Mouse (Mus musculus) CH12.LX (cell line): Measurements from ENCODE around the gene Icos. TPM values are rescaled to one million over a fixed set of nuclear protein-coding genes. Genes with fewer than 3 reads are reported as not detected.
A peak's percentile ranks its signal among the peaks of the same experiment; 100 is the strongest.

Source experiments
- DNase-seq: peaks from one replicate; pipeline ENCODE4 v3.0.0-alpha.2; 2013; ENCODE audit errors: extremely low read depth
- H3K27ac ChIP-seq: 2 replicates; pipeline ENCODE4 v1.5.1; 2012; ENCODE audit warnings: low read depth, mild to moderate bottlenecking, control low read depth, moderate library complexity; ENCODE audit not compliant: insufficient read depth
- H3K27me3 ChIP-seq: replicated peaks from 2 replicates; pipeline ENCODE3; 2012; ENCODE audit warnings: inconsistent platforms
- H3K36me3 ChIP-seq, 2 experiments: replicated peaks in 1 of 2; 2 replicates each; pipeline versions ENCODE3 to v1.6.1; 2012; ENCODE audit warnings: inconsistent platforms in 1 of 2, low read length in 1 of 2, mild to moderate bottlenecking in 1 of 2, mixed read lengths in 1 of 2, moderate library complexity in 1 of 2; ENCODE audit not compliant: control insufficient read depth in 1 of 2, insufficient read depth in 1 of 2
- H3K4me1 ChIP-seq, 2 experiments: 2 replicates each; pipeline ENCODE4 v1.6.1; 2012; ENCODE audit warnings: inconsistent platforms in 1 of 2, moderate library complexity in 1 of 2; ENCODE audit not compliant: insufficient read depth in 2 of 2, control insufficient read depth in 1 of 2
- H3K4me2 ChIP-seq: 2 replicates; pipeline ENCODE4 v1.6.1; 2012; ENCODE audit warnings: low read depth, mild to moderate bottlenecking, control low read depth; ENCODE audit not compliant: poor library complexity, insufficient read depth, severe bottlenecking
- H3K4me3 ChIP-seq, 3 experiments: fragments of 150-350 bp in 1 of 3; sonication (generic) in 1 of 3; replicated peaks in 1 of 3; 2 replicates each; pipeline versions ENCODE3 to v1.5.1; 2011 to 2012; ENCODE audit warnings: low read depth in 2 of 3, low read length in 2 of 3, mild to moderate bottlenecking in 2 of 3, moderate library complexity in 2 of 3, control low read depth in 1 of 3, improper control_type of control experiment in 1 of 3, inconsistent platforms in 1 of 3, mixed read lengths in 1 of 3; ENCODE audit not compliant: poor library complexity in 1 of 3
- H3K79me2 ChIP-seq: replicated peaks from 2 replicates; pipeline ENCODE4 v1.6.1; 2012; ENCODE audit warnings: mild to moderate bottlenecking, moderate library complexity; ENCODE audit not compliant: control insufficient read depth, poor library complexity, insufficient read depth, severe bottlenecking; ENCODE audit errors: extremely low read depth
- H3K9ac ChIP-seq: 2 replicates; pipeline ENCODE4 v1.6.1; 2012; ENCODE audit warnings: low read depth, mild to moderate bottlenecking, control low read depth, moderate library complexity; ENCODE audit not compliant: insufficient read depth
- H3K9me3 ChIP-seq: replicated peaks from 2 replicates; pipeline ENCODE3; 2012; ENCODE audit warnings: low read length, inconsistent platforms, mixed read lengths
- BHLHE40 ChIP-seq: IDR thresholded peaks from 2 replicates; pipeline ENCODE4 v1.6.1; 2011; ENCODE audit warnings: mild to moderate bottlenecking, low read depth, low read length, improper control_type of control experiment
- CTCF ChIP-seq, 2 experiments: IDR thresholded peaks in 1 of 2; conservative IDR thresholded peaks in 1 of 2; 2 replicates each; pipeline ENCODE4 v1.5.1; 2011 to 2012; ENCODE audit warnings: low read depth in 2 of 2, low read length in 2 of 2, improper control_type of control experiment in 1 of 2, inconsistent platforms in 1 of 2, mild to moderate bottlenecking in 1 of 2, moderate library complexity in 1 of 2
- ELF1 ChIP-seq: IDR thresholded peaks from 2 replicates; pipeline ENCODE4 v1.6.1; 2014; ENCODE audit warnings: low read depth, mild to moderate bottlenecking, inconsistent platforms, low read length, improper control_type of control experiment
- EP300 ChIP-seq: IDR thresholded peaks from 2 replicates; pipeline ENCODE4 v1.6.1; 2011; ENCODE audit warnings: low read length, improper control_type of control experiment
- JUND ChIP-seq: conservative IDR thresholded peaks from 2 replicates; pipeline ENCODE4 v1.6.1; 2011; ENCODE audit warnings: low read depth, low read length, improper control_type of control experiment
- MAFK ChIP-seq: IDR thresholded peaks from 2 replicates; pipeline ENCODE4 v1.6.1; 2011; ENCODE audit warnings: low read length, improper control_type of control experiment; ENCODE audit not compliant: insufficient replicate concordance
- MYC ChIP-seq: IDR thresholded peaks from 2 replicates; pipeline ENCODE4 v1.6.1; 2011; ENCODE audit warnings: low read depth, mild to moderate bottlenecking, improper control_type of control experiment, low read length
- NRF1 ChIP-seq: IDR thresholded peaks from 2 replicates; pipeline ENCODE4 v1.6.1; 2014; ENCODE audit warnings: low read depth, mild to moderate bottlenecking, inconsistent platforms, low read length, improper control_type of control experiment, moderate library complexity
- PAX5 ChIP-seq: IDR thresholded peaks from 2 replicates; pipeline ENCODE4 v1.6.1; 2012; ENCODE audit warnings: low read length, inconsistent platforms, mixed read lengths
- POLR2A ChIP-seq: IDR thresholded peaks from 2 replicates; pipeline ENCODE4 v1.6.1; 2011; ENCODE audit warnings: low read depth, mild to moderate bottlenecking, improper control_type of control experiment, low read length
- RAD21 ChIP-seq: IDR thresholded peaks from 2 replicates; pipeline ENCODE4 v1.6.1; 2011; ENCODE audit warnings: low read depth, mild to moderate bottlenecking, low read length, improper control_type of control experiment, moderate library complexity
- SMC3 ChIP-seq: IDR thresholded peaks from 2 replicates; pipeline ENCODE4 v1.6.1; 2011; ENCODE audit warnings: low read depth, low read length, improper control_type of control experiment
- TBP ChIP-seq: conservative IDR thresholded peaks from 2 replicates; pipeline ENCODE4 v1.6.1; 2011; ENCODE audit warnings: low read depth, low read length, improper control_type of control experiment
- UBTF ChIP-seq: IDR thresholded peaks from 2 replicates; pipeline ENCODE4 v1.6.1; 2012; ENCODE audit warnings: low read depth, mild to moderate bottlenecking, inconsistent platforms, low read length, improper control_type of control experiment, moderate library complexity
- USF1 ChIP-seq: IDR thresholded peaks from 2 replicates; pipeline ENCODE4 v1.6.1; 2014; ENCODE audit warnings: low read depth, mild to moderate bottlenecking, inconsistent platforms, low read length, improper control_type of control experiment
- USF2 ChIP-seq: conservative IDR thresholded peaks from 2 replicates; pipeline ENCODE4 v1.6.1; 2011; ENCODE audit warnings: low read depth, low read length, improper control_type of control experiment
- ZC3H11A ChIP-seq: IDR thresholded peaks from 2 replicates; pipeline ENCODE4 v1.6.1; 2012; ENCODE audit warnings: low read depth, mild to moderate bottlenecking, inconsistent platforms, low read length, improper control_type of control experiment
- ZKSCAN1 ChIP-seq: IDR thresholded peaks from 2 replicates; pipeline ENCODE4 v1.6.1; 2012; ENCODE audit warnings: low read depth, inconsistent platforms, low read length, improper control_type of control experiment, borderline replicate concordance
- ZNF384 ChIP-seq: IDR thresholded peaks from 2 replicates; pipeline ENCODE4 v1.6.1; 2012; ENCODE audit warnings: low read depth, low read length, improper control_type of control experiment, inconsistent platforms
- dilution Hi-C: fragments of 300-500 bp; cut with MboI; formaldehyde crosslinking; loops from 2 replicates; pipeline ENCODE4 v1.14.3; 2020; ENCODE audit warnings: low sequenced_read_pairs; ENCODE audit not compliant: extremely low pct_unique_long_range_greater_than_20kb, extremely low pct_ligation_motif_present
- in situ Hi-C: fragments of 300-500 bp; cut with MboI; formaldehyde crosslinking; loops from 3 replicates; pipeline ENCODE4 v1.14.3; 2019; ENCODE audit warnings: low sequenced_read_pairs, low pct_ligation_motif_present, low pct_unique_long_range_greater_than_20kb, mixed read lengths
- polyA plus RNA-seq: library from polyadenylated mRNA; unstranded; fragments of >175 nt; gene quantifications from 2 replicates; pipeline ENCODE4 v1.2.1, GENCODE M21; 2012; ENCODE audit warnings: low read depth; ENCODE audit not compliant: insufficient read length
- total RNA-seq, 2 experiments: library from RNA; depleted of rRNA; stranded (reverse); fragments of 300-350 nt in 1 of 2; fragments of >200 nt in 1 of 2; gene quantifications; 2 replicates each; pipeline ENCODE4 v1.2.3; 2012 to 2014

Gene Icos
- total and polyA plus RNA-seq, 3 experiments = 0.08 TPM; not detected in 2

DNA sequence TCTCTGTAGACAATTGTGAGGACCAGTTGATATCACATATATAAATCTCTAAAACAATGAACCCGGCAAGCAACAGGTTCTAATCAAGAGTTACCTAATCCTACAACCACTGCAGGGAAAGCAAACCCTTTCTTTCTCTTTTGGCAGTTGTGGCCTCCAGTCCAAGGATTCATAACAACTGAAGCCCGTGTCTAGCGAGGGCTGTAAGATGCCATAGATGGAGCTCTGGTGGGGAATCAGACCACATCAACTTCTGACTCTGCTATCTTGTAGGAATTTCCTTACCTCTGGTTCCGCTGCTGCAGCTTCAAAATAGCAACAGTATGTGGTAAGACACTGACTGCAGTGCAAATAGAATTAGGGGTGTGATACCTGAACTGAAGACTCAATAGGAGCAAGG, 18.5 kb upstream of the Icos start:
- DNase-seq = no peak

DNA sequence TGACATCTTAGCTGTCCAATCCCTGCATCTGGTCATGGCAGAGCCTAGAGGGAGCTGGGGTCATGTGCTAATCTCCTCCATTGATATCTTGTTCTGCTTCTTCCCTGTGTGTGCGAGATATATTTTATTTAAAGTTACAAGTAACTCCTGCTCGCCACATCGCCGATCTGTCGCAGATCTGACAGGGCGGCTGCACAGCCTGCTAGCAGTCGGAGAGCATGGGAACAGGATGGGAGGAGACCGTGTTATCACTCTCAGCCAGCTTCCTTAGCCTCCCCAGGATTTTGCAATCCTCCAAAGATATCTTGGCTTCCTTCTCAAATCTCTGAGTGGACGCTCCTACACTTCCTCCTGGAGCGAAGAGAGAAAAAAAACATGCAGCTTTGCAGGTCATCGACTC, 17.3 kb upstream of the Icos start:
- Histone ChIP-seq H3K79me2 (no peaks in the 10 kb centered on the region), H3K27me3 (no peaks in the 10 kb centered on the region), H3K4me1 (peaks cover 0 to 3% of the 10 kb centered on the region in 2 experiments; a peak in 1 of 4 replicates), H3K27ac (no peak overlapping the region), H3K9me3 (no peaks in the 10 kb centered on the region), H3K36me3 (no peaks in the 10 kb centered on the region), H3K4me2 (no peak overlapping the region), H3K9ac (no peak overlapping the region), H3K4me3 (no peak overlapping the region)
- dilution Hi-C loops = no loop called here
- no peak for DNase-seq
- TF ChIP-seq TBP = no peak
- TF ChIP-seq ZNF384 = no peak
- TF ChIP-seq NRF1 = no peak
- no peak for TF ChIP-seq ZKSCAN1
- no peak for TF ChIP-seq EP300
- TF ChIP-seq MAFK = no peak
- TF ChIP-seq MYC = no peak
- no peak for TF ChIP-seq PAX5
- no peak for TF ChIP-seq ZC3H11A
- TF ChIP-seq BHLHE40 = no peak
- TF ChIP-seq RAD21 = no peak
- TF ChIP-seq SMC3 = no peak
- TF ChIP-seq USF2 = no peak
- in situ Hi-C loops = loop anchor here (25.0 kb wide), 1 partner anchor 1073 kb away; no protein-coding TSS in a partner anchor

More for the DNA sequence above, 18.5 kb upstream of the Icos start:
- no peaks in the 10 kb centered on the region for H3K79me2 ChIP-seq
- dilution Hi-C loops (no loop called here), in situ Hi-C loops (loop anchor here (25.0 kb wide), 1 partner anchor 1072 kb away; no protein-coding TSS in a partner anchor)
- no peaks in the 10 kb centered on the region for H3K9me3 ChIP-seq
- no peak overlapping the region for H3K27ac ChIP-seq
- no peak overlapping the region for H3K9ac ChIP-seq
- no peak overlapping the region for H3K4me3 ChIP-seq
- TF ChIP-seq ELF1 (no peak), POLR2A (no peak), BHLHE40 (no peak)
- no peak overlapping the region for H3K4me2 ChIP-seq
- no peaks in the 10 kb centered on the region for H3K27me3 ChIP-seq
- peaks cover 0 to 7% of the 10 kb centered on the region in 2 experiments; a peak in 1 of 4 replicates for H3K4me1 ChIP-seq
- no peaks in the 10 kb centered on the region for H3K36me3 ChIP-seq

DNA sequence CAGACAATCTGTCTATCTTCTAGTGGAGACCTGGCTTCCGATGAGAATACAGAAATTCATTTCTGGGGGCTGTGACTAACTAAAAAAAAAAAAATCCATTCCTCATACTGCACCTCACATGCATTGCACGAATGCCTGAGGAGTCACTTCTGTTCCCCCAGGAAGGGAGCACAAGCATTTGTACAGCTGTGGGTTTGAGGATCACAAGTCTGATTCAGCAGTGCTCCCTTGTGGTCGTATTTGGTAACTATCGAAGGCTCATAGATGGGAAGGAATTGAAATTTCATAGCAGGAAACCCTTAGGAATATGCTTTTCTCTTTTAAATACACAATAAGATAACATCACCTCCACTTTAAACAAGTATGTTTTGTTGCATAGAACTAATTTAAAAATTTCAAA, 16.6 kb upstream of the Icos start:
- Histone ChIP-seq H3K27ac (no peak overlapping the region), H3K4me2 (no peak overlapping the region), H3K36me3 (no peaks in the 10 kb centered on the region), H3K4me1 (peaks cover 0 to 3% of the 10 kb centered on the region in 2 experiments; a peak in 1 of 4 replicates), H3K9me3 (no peaks in the 10 kb centered on the region), H3K9ac (no peak overlapping the region), H3K27me3 (no peaks in the 10 kb centered on the region), H3K4me3 (no peak overlapping the region), H3K79me2 (no peaks in the 10 kb centered on the region)
- TF ChIP-seq UBTF (no peak), SMC3 (peak; percentile 86), CTCF (conservative IDR thresholded peaks at IDR 0.05 in 1 of 2, IDR thresholded peaks at IDR 0.05 in 1 of 2; ENCODE audit: low read depth in 2 of 2, low read length in 2 of 2) (peak; percentile 50 to 91; a peak in 3 of 4 replicates), JUND (0 out of 2 replicates have a peak, but pooled peaks have one; percentile 20), BHLHE40 (peak; percentile 46; the same call in 1 of the 2 replicates), USF1 (no peak), RAD21 (peak; percentile 96), ZC3H11A (peak; percentile 44)
- dilution Hi-C loops = no loop called here
- DNase-seq = peak; percentile 58
- in situ Hi-C loops = loop anchor here (25.0 kb wide), 1 partner anchor 1074 kb away; no protein-coding TSS in a partner anchor
